Mouse (Mus musculus) hindbrain, embryonic 15.5 days (tissue): ENCODE measurements around the gene Ppp2r3a. TPM values are rescaled to one million over a fixed set of nuclear protein-coding genes. Genes with fewer than 3 reads are reported as not detected.

Experiments
- ATAC-seq: fragments of 200-750 bp; cut with Nextera tagmentation; 2 replicates; pipeline ENCODE4 v1.8.0; 2017; ENCODE audit warnings: low read depth, moderate number of reproducible peaks, moderate TSS enrichment; ENCODE audit not compliant: low FRiP score
- H3K27ac ChIP-seq: fragments of 300-500 bp; sonication (generic); replicated peaks from 2 replicates; pipeline ENCODE4 v1.5.1; 2015; ENCODE audit warnings: mild to moderate bottlenecking, inconsistent platforms
- H3K27me3 ChIP-seq: fragments of 300-500 bp; sonication (generic); 2 replicates; pipeline ENCODE4 v1.6.1; 2015; ENCODE audit warnings: control low read depth, inconsistent platforms
- H3K36me3 ChIP-seq: fragments of 300-500 bp; sonication (generic); 2 replicates; pipeline ENCODE4 v1.6.1; 2015; ENCODE audit warnings: control low read depth, inconsistent platforms
- H3K4me1 ChIP-seq: fragments of 300-500 bp; sonication (generic); replicated peaks from 2 replicates; pipeline ENCODE4 v1.6.1; 2015; ENCODE audit warnings: control low read depth, inconsistent platforms
- H3K4me2 ChIP-seq: fragments of 300-500 bp; sonication (generic); 2 replicates; pipeline ENCODE4 v1.6.1; 2015; ENCODE audit warnings: moderate library complexity, mild to moderate bottlenecking, inconsistent platforms
- H3K4me3 ChIP-seq: fragments of 300-500 bp; sonication (generic); 2 replicates; pipeline ENCODE4 v1.5.1; 2015; ENCODE audit warnings: mild to moderate bottlenecking, inconsistent platforms
- H3K9ac ChIP-seq: fragments of 300-500 bp; sonication (generic); 2 replicates; pipeline ENCODE4 v1.6.1; 2015; ENCODE audit warnings: inconsistent platforms
- H3K9me3 ChIP-seq: fragments of 300-500 bp; sonication (generic); 2 replicates; pipeline ENCODE4 v1.6.1; 2016; ENCODE audit warnings: control low read depth, inconsistent platforms
- WGBS: fragments of 180-500 bp; shearing (Covaris S2); methylation state at CpG from one replicate; pipeline ENCODE4 v1.1.7; 2015; 5-methylcytosine and 5-hydroxymethylcytosine counted together
- polyA plus RNA-seq: library from polyadenylated mRNA; unstranded; fragments of >200 nt; fragmentation: Nextera tagmentation; extraction: Ambion mirVana; gene quantifications from 2 replicates; pipeline ENCODE4 v1.2.1, GENCODE M21; 2015

Ppp2r3a gene
- polyA plus RNA-seq, 1 experiment from 2014 or later, result 23.3 TPM

- 72% methylated on average over 6 of the region's 6 CpGs for WGBS
- H3K9me3 ChIP-seq, result no peaks in the 10 kb centered on the region
- H3K27ac ChIP-seq, result no peak overlapping the region
- H3K36me3 ChIP-seq, result no peaks in the 10 kb centered on the region
- ATAC-seq, result no peak
- H3K4me3 ChIP-seq, result no peak overlapping the region
- H3K27me3 ChIP-seq, result no peaks in the 10 kb centered on the region
- no peaks in the 10 kb centered on the region for H3K4me1 ChIP-seq
- H3K4me2 ChIP-seq, result no peak overlapping the region
- no peak overlapping the region for H3K9ac ChIP-seq
Measured at GRCm38 (mm10) chr9:101280867-101281266, 29.3 kb upstream of the Ppp2r3a start.

DNA sequence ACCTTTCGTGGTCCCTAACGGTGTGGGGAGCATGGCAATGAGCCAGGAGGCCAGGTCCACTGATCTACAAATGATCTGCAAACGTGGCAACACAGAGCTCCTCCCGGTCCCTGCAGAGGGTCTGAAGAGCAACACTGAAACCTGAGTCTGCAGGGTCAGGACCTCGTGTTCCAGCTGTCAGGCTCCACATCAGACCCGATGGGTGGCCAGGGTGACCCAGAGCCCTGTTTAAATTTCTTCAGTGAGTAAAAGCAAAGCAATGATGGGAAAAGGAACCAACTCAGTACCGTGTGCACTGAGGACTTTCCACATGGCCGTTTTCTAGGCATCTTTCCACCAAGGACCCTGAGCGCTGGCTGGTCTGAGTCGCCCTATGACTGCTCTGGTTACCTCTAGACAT is 28.6 kb upstream of the Ppp2r3a start:
- Histone ChIP-seq H3K36me3 (no peaks in the 10 kb centered on the region), H3K4me3 (no peak overlapping the region), H3K9ac (no peak overlapping the region), H3K4me1 (no peaks in the 10 kb centered on the region), H3K27me3 (no peaks in the 10 kb centered on the region), H3K27ac (no peak overlapping the region), H3K4me2 (no peak overlapping the region), H3K9me3 (no peaks in the 10 kb centered on the region)
- ATAC-seq, result no peak
- WGBS, result 64% methylated on average over 10 of the region's 10 CpGs

DNA sequence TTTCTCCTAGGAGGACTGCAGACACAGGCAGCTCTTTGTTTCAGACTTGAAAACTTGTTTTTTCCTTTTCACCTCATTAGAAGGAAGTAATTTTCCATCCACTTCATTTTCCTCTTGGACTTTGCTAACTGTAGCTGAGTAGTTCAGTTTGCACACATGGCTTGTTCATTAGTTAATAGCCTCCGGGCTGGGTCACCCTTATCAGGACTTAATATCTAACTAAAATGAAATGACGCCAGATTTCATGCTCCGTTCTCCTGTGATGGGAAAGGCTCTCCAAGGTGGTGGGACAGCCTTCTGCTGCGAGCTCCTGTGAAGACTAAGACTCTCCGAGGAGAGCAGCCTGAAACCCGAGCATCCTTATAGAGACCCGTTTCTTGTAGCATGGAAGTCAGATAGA is 21.1 kb upstream of the Ppp2r3a start:
- WGBS, result 85% methylated on average over 7 of the region's 7 CpGs
- Histone ChIP-seq H3K9me3 (no peaks in the 10 kb centered on the region), H3K27ac (no peak overlapping the region), H3K27me3 (no peaks in the 10 kb centered on the region), H3K4me3 (no peak overlapping the region), H3K36me3 (no peaks in the 10 kb centered on the region), H3K4me1 (no peaks in the 10 kb centered on the region), H3K4me2 (no peak overlapping the region), H3K9ac (no peak overlapping the region)
- ATAC-seq, result no peak

DNA sequence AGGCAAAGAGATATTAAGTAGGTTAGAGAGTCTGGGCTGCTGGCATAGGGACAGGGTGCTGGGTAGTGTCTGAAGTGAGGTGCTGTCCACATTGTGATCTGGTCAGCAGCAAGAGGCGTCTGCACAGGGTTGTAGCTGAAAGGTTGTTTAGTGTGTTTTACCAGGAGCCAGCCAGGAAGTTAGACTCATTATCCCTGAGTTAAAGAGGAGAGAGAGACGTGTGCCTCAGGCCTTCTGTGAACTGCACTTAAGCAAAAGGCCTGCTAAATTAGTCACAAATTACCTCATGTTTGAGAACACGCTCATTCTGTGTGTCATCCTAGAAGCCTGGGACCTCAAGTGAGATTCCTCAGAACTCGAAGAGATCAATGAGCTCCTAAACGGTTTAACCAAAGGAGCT is 18.4 kb upstream of the Ppp2r3a start:
- no peak overlapping the region for H3K27ac ChIP-seq
- no peaks in the 10 kb centered on the region for H3K36me3 ChIP-seq
- no peak overlapping the region for H3K4me3 ChIP-seq
- no peak for ATAC-seq
- no peaks in the 10 kb centered on the region for H3K9me3 ChIP-seq
- 43% methylated on average over 5 of the region's 5 CpGs for WGBS
- H3K27me3 ChIP-seq, result no peaks in the 10 kb centered on the region
- no peak overlapping the region for H3K9ac ChIP-seq
- peaks cover 10% of the 10 kb centered on the region; the same call in 1 of the 2 replicates for H3K4me1 ChIP-seq
- no peak overlapping the region for H3K4me2 ChIP-seq

DNA sequence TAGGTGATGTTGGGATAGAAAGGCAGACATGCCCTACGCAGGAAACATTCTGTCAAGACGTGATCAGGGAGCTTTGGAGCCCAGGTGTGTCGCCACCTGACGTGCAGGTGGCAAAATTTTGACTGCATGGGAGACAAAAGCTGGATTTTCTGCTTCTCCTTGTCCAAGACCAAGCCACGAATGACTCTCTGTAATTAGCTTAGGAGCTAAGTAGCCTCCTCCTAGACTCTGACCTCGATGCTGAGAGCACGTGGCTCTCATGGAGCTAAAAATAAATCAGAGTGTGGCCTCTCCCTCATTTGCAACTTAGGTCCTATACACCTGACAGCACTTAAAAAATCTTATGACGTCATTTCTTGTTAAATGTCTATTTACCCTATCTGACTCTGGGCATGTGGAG is 14.4 kb upstream of the Ppp2r3a start:
- 52% methylated on average over 8 of the region's 8 CpGs for WGBS
- no peak overlapping the region for H3K9ac ChIP-seq
- H3K4me2 ChIP-seq, result peak overlapping the region; percentile 20
- H3K27ac ChIP-seq, result peak overlapping the region; percentile 63
- peaks cover 21% of the 10 kb centered on the region; the same call in 1 of the 2 replicates for H3K4me1 ChIP-seq
- no peak overlapping the region for H3K4me3 ChIP-seq
- ATAC-seq, result no peak
- no peaks in the 10 kb centered on the region for H3K27me3 ChIP-seq
- H3K9me3 ChIP-seq, result no peaks in the 10 kb centered on the region
- no peaks in the 10 kb centered on the region for H3K36me3 ChIP-seq

DNA sequence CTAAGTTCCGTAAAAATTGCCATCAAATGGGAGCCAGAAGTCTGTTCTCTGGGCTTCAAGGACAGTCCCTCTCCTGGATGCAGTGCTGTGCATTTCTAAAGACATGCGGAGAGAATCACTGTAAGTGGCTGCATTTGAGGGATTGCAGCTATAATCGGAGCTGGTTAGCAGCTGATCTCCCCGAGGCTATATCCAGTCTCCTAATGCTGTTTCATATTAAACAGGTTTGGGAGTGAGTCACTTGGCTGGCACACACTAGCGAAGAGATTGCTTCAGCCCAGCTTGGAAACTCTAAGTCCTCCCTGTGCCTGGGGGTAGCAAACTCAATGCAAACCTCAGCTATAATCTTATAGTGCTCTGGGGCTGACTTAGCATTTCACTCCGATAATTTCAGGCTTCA is 14.0 kb upstream of the Ppp2r3a start:
- Histone ChIP-seq H3K4me1 (peaks cover 21% of the 10 kb centered on the region; the same call in 1 of the 2 replicates), H3K27ac (peak overlapping the region; percentile 63), H3K9me3 (no peaks in the 10 kb centered on the region), H3K36me3 (no peaks in the 10 kb centered on the region), H3K27me3 (no peaks in the 10 kb centered on the region), H3K4me3 (no peak overlapping the region), H3K9ac (no peak overlapping the region), H3K4me2 (peak overlapping the region; percentile 20)
- ATAC-seq, result peak; percentile 77
- WGBS, result 37% methylated on average over 6 of the region's 6 CpGs

GRCm38 (mm10) chr9:101262815-101263214 is 11.2 kb upstream of the Ppp2r3a start:
- Histone ChIP-seq H3K27me3 (no peaks in the 10 kb centered on the region), H3K4me1 (peaks cover 21% of the 10 kb centered on the region; the same call in 1 of the 2 replicates), H3K36me3 (no peaks in the 10 kb centered on the region), H3K4me3 (no peak overlapping the region), H3K27ac (no peak overlapping the region), H3K9me3 (no peaks in the 10 kb centered on the region), H3K9ac (no peak overlapping the region), H3K4me2 (no peak overlapping the region)
- no peak for ATAC-seq
- WGBS, result 85% methylated on average over 3 of the region's 3 CpGs

DNA sequence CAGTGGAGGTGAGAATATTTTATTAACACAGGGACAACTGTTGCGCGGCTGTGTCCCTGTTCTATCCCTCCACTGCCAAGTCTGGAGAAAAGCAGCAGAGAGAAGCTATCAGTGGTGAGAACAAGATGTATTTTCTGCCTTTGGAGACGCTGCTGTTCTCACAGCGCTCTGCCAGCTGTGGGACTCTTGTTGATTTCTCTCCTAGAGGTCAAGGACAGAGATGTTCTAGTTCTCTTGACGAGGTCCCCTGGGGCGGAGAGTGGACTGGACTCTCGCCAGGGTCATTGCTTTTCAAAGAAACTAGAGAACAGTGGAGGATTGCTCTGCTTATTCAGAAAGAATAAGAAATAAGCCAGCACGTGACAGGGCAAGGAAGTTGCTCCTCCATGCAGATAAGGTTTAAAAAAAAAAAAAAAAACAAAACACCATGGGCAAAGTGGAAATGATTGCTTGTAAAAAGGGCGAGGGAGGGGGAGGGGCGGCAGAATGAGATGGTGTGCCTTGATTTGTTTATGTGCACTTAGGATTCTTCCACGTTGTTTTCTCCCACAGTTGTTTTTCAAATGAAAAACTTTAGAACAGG is 10.5 kb upstream of the Ppp2r3a start:
- WGBS, result 42% methylated on average over 11 of the region's 11 CpGs
- Histone ChIP-seq H3K9ac (no peak overlapping the region), H3K4me2 (0 out of 2 replicates have a peak overlapping the region, but pooled peaks have one; percentile 7), H3K9me3 (no peaks in the 10 kb centered on the region), H3K4me1 (peaks cover 21% of the 10 kb centered on the region; the same call in 1 of the 2 replicates), H3K27me3 (no peaks in the 10 kb centered on the region), H3K4me3 (no peak overlapping the region), H3K27ac (no peak overlapping the region), H3K36me3 (no peaks in the 10 kb centered on the region)
- no peak for ATAC-seq

GRCm38 (mm10) chr9:101261443-101261842 is 9.8 kb upstream of the Ppp2r3a start:
- H3K27me3 ChIP-seq, result no peaks in the 10 kb centered on the region
- no peak overlapping the region for H3K27ac ChIP-seq
- 0 out of 2 replicates have a peak overlapping the region, but pooled peaks have one; percentile 7 for H3K4me2 ChIP-seq
- H3K4me3 ChIP-seq, result no peak overlapping the region
- no peak for ATAC-seq
- WGBS, result 61% methylated on average over 4 of the region's 4 CpGs
- no peaks in the 10 kb centered on the region for H3K9me3 ChIP-seq
- no peak overlapping the region for H3K9ac ChIP-seq
- no peaks in the 10 kb centered on the region for H3K36me3 ChIP-seq
- H3K4me1 ChIP-seq, result peaks cover 21% of the 10 kb centered on the region; the same call in 1 of the 2 replicates

GRCm38 (mm10) chr9:101253136-101253535 is 1.5 kb upstream of the Ppp2r3a start:
- H3K9me3 ChIP-seq, result no peaks in the 10 kb centered on the region
- no peak overlapping the region for H3K27ac ChIP-seq
- 75% methylated on average over 3 of the region's 3 CpGs for WGBS
- H3K36me3 ChIP-seq, result no peaks in the 10 kb centered on the region
- no peak overlapping the region for H3K4me3 ChIP-seq
- ATAC-seq, result no peak
- H3K9ac ChIP-seq, result no peak overlapping the region
- no peak overlapping the region for H3K4me2 ChIP-seq
- H3K27me3 ChIP-seq, result no peaks in the 10 kb centered on the region
- peaks cover 24% of the 10 kb centered on the region for H3K4me1 ChIP-seq

- H3K4me2 ChIP-seq, result no peak overlapping the region
- H3K36me3 ChIP-seq, result no peaks in the 10 kb centered on the region
- ATAC-seq, result no peak
- WGBS, result 82% methylated on average over 4 of the region's 4 CpGs
- H3K9ac ChIP-seq, result no peak overlapping the region
- no peaks in the 10 kb centered on the region for H3K9me3 ChIP-seq
- no peak overlapping the region for H3K4me3 ChIP-seq
- H3K4me1 ChIP-seq, result peaks cover 30% of the 10 kb centered on the region
- H3K27me3 ChIP-seq, result no peaks in the 10 kb centered on the region
- no peak overlapping the region for H3K27ac ChIP-seq
Measured at GRCm38 (mm10) chr9:101252541-101252940, 946 bp upstream of the Ppp2r3a start.

- Histone ChIP-seq H3K4me3 (peak overlapping the region; percentile 97), H3K27me3 (no peaks in the 10 kb centered on the region), H3K9me3 (no peaks in the 10 kb centered on the region), H3K27ac (peak overlapping the region; percentile 98), H3K4me2 (peak overlapping the region; percentile 62), H3K36me3 (no peaks in the 10 kb centered on the region), H3K9ac (peak overlapping the region; percentile 91), H3K4me1 (peaks cover 36% of the 10 kb centered on the region)
- under 1% methylated on average over 59 of the region's 61 CpGs for WGBS
- peak; percentile 97 for ATAC-seq
Measured at GRCm38 (mm10) chr9:101250981-101251643, 483 bp downstream of the Ppp2r3a start.
